Mouse (Mus musculus) CD4-positive, CD25-positive, alpha-beta regulatory T cell (primary cell): ENCODE measurements around the gene Gm21788. TPM values are rescaled to one million over a fixed set of nuclear protein-coding genes. Genes with fewer than 3 reads are reported as not detected.

ENCODE experiments used
- polyA plus RNA-seq: library from polyadenylated mRNA; unstranded; fragments of 100-300 nt; shearing (Covaris generic); gene quantifications from one replicate; pipeline ENCODE4 v1.2.1, GENCODE M21; 2017

Gene Gm21788
- polyA plus RNA-seq: not detected

GRCm38 (mm10) chrY:7404710-7405109, at the start of gene Gm21788:
Gm21788 (plus strand) TSS chrY:7405010.

Other genes with a start within 250 kb of the Gm21788 start
- gene Gm21244, start 235.7 kb upstream of the Gm21788 start, polyA plus RNA-seq: not detected
- gene Gm28998, start 151.2 kb upstream of the Gm21788 start, polyA plus RNA-seq: not detected
- gene Gm20826, start 233.5 kb downstream of the Gm21788 start, polyA plus RNA-seq: not detected